Mouse (Mus musculus) MEL (cell line): ENCODE data around the gene Ubp1. TPM values are rescaled to one million over a fixed set of nuclear protein-coding genes. Genes with fewer than 3 reads are reported as not detected.

Source experiments
- DNase-seq: peaks from one replicate; pipeline ENCODE4 v3.0.0; 2011; ENCODE audit warnings: low read depth, low spot score
- H3K27ac ChIP-seq: 2 replicates; pipeline ENCODE4 v1.5.1; 2012; ENCODE audit warnings: low read depth, mild to moderate bottlenecking, control low read depth, low read length, moderate library complexity; ENCODE audit not compliant: control insufficient read depth
- H3K27me3 ChIP-seq, 2 experiments: fragments of 150-350 bp in 1 of 2; sonication (generic) in 1 of 2; 2 replicates each; pipeline ENCODE4 v1.6.1; 2012; ENCODE audit warnings: low read length in 2 of 2, mild to moderate bottlenecking in 2 of 2, improper control_type of control experiment in 1 of 2, moderate library complexity in 1 of 2; ENCODE audit not compliant: insufficient read depth in 2 of 2, control insufficient read depth in 1 of 2
- H3K36me3 ChIP-seq, 2 experiments: 2 replicates each; pipeline ENCODE4 v1.6.1; 2012 to 2014; ENCODE audit warnings: low read length in 2 of 2, improper control_type of control experiment in 1 of 2, inconsistent platforms in 1 of 2, mild to moderate bottlenecking in 1 of 2; ENCODE audit not compliant: insufficient read depth in 2 of 2, control insufficient read depth in 1 of 2
- H3K4me1 ChIP-seq, 2 experiments: fragments of 150-350 bp in 1 of 2; sonication (generic) in 1 of 2; 2 replicates each; pipeline ENCODE4 v1.6.1; 2012; ENCODE audit warnings: low read length in 2 of 2, improper control_type of control experiment in 1 of 2, mild to moderate bottlenecking in 1 of 2; ENCODE audit not compliant: insufficient read depth in 2 of 2, control insufficient read depth in 1 of 2
- H3K4me3 ChIP-seq, 2 experiments: fragments of 150-350 bp in 1 of 2; sonication (generic) in 1 of 2; 2 replicates each; pipeline ENCODE4 v1.5.1; 2012; ENCODE audit warnings: low read depth in 2 of 2, low read length in 2 of 2, mild to moderate bottlenecking in 2 of 2, moderate library complexity in 2 of 2, control low read depth in 1 of 2, improper control_type of control experiment in 1 of 2; ENCODE audit not compliant: control insufficient read depth in 1 of 2, insufficient read depth in 1 of 2
- H3K79me2 ChIP-seq: 2 replicates; pipeline ENCODE4 v1.6.1; 2012; ENCODE audit warnings: mild to moderate bottlenecking, low read length, moderate library complexity; ENCODE audit not compliant: control insufficient read depth, poor library complexity, insufficient read depth
- H3K9ac ChIP-seq: 2 replicates; pipeline ENCODE4 v1.6.1; 2012; ENCODE audit warnings: low read depth, mild to moderate bottlenecking, control low read depth, low read length, moderate library complexity; ENCODE audit not compliant: control insufficient read depth, poor library complexity, severe bottlenecking
- H3K9me3 ChIP-seq: fragments of 150-350 bp; sonication (generic); replicated peaks from 2 replicates; pipeline ENCODE4 v1.6.1; 2012; ENCODE audit warnings: mild to moderate bottlenecking, low read length, improper control_type of control experiment, moderate library complexity; ENCODE audit not compliant: insufficient read depth
- E2F4 ChIP-seq: IDR thresholded peaks from 2 replicates; pipeline ENCODE4 v1.6.1; 2011; ENCODE audit warnings: low read depth, low read length, improper control_type of control experiment, borderline replicate concordance
- ELF1 ChIP-seq: IDR thresholded peaks from 2 replicates; pipeline ENCODE4 v1.6.1; 2014; ENCODE audit warnings: low read depth, mild to moderate bottlenecking, inconsistent platforms, low read length, improper control_type of control experiment, moderate library complexity
- EP300 ChIP-seq, 2 experiments: IDR thresholded peaks; 2 replicates each; pipeline ENCODE4 v1.6.1; 2011; ENCODE audit warnings: improper control_type of control experiment in 2 of 2, low read length in 2 of 2, low read depth in 1 of 2, mild to moderate bottlenecking in 1 of 2
- GABPA ChIP-seq: IDR thresholded peaks from 2 replicates; pipeline ENCODE4 v1.6.1; 2012; ENCODE audit warnings: low read depth, mild to moderate bottlenecking, inconsistent platforms, low read length, improper control_type of control experiment, moderate library complexity
- GATA1 ChIP-seq: IDR thresholded peaks from 2 replicates; pipeline ENCODE4 v1.6.1; 2011; ENCODE audit warnings: low read depth, low read length, improper control_type of control experiment
- HCFC1 ChIP-seq: IDR thresholded peaks from 2 replicates; pipeline ENCODE4 v1.6.1; 2012; ENCODE audit warnings: low read depth, mild to moderate bottlenecking, inconsistent platforms, low read length, improper control_type of control experiment, moderate library complexity
- JUND ChIP-seq: IDR thresholded peaks from 2 replicates; pipeline ENCODE4 v1.6.1; 2011; ENCODE audit warnings: low read depth, mild to moderate bottlenecking, improper control_type of control experiment, low read length
- KAT2A ChIP-seq: conservative IDR thresholded peaks from 2 replicates; pipeline ENCODE4 v1.6.1; 2012; ENCODE audit warnings: low read depth, low read length, improper control_type of control experiment, inconsistent platforms
- MAFK ChIP-seq: IDR thresholded peaks from 2 replicates; pipeline ENCODE4 v1.6.1; 2011; ENCODE audit warnings: low read depth, mild to moderate bottlenecking, low read length, improper control_type of control experiment, borderline replicate concordance
- MAX ChIP-seq: IDR thresholded peaks from 2 replicates; pipeline ENCODE4 v1.6.1; 2011; ENCODE audit warnings: low read length, improper control_type of control experiment
- MEF2A ChIP-seq: IDR thresholded peaks from 2 replicates; pipeline ENCODE4 v1.6.1; 2014; ENCODE audit warnings: low read depth, mild to moderate bottlenecking, inconsistent platforms, low read length, improper control_type of control experiment; ENCODE audit not compliant: poor library complexity, insufficient replicate concordance, severe bottlenecking; ENCODE audit errors: extremely low read depth
- MXI1 ChIP-seq: IDR thresholded peaks from 2 replicates; pipeline ENCODE4 v1.6.1; 2011; ENCODE audit warnings: mild to moderate bottlenecking, low read depth, low read length, improper control_type of control experiment
- NELFE ChIP-seq: IDR thresholded peaks from 2 replicates; pipeline ENCODE4 v1.6.1; 2011; ENCODE audit warnings: low read depth, low read length, improper control_type of control experiment
- POLR2A ChIP-seq, 2 experiments: IDR thresholded peaks; 2 replicates each; pipeline ENCODE4 v1.6.1; 2011 to 2012; ENCODE audit warnings: low read length in 2 of 2, mild to moderate bottlenecking in 2 of 2, control low read depth in 1 of 2, improper control_type of control experiment in 1 of 2, low read depth in 1 of 2, moderate library complexity in 1 of 2; ENCODE audit not compliant: control insufficient read depth in 1 of 2, insufficient read depth in 1 of 2, poor library complexity in 1 of 2
- POLR2AphosphoS2 ChIP-seq: IDR thresholded peaks from 2 replicates; pipeline ENCODE4 v1.6.1; 2011; ENCODE audit warnings: low read length, improper control_type of control experiment
- POLR2AphosphoS5 ChIP-seq: IDR thresholded peaks from 2 replicates; pipeline ENCODE4 v1.6.1; 2012; ENCODE audit warnings: low read depth, borderline replicate concordance, mild to moderate bottlenecking, inconsistent platforms, low read length, moderate library complexity, mixed read lengths
- RAD21 ChIP-seq: IDR thresholded peaks from 2 replicates; pipeline ENCODE4 v1.6.1; 2011; ENCODE audit warnings: mild to moderate bottlenecking, low read depth, low read length, improper control_type of control experiment
- TAL1 ChIP-seq: IDR thresholded peaks from 2 replicates; pipeline ENCODE4 v1.6.1; 2012; ENCODE audit warnings: mild to moderate bottlenecking, inconsistent platforms, low read length, moderate library complexity, mixed read lengths
- TCF12 ChIP-seq: IDR thresholded peaks from 2 replicates; pipeline ENCODE4 v1.6.1; 2014; ENCODE audit warnings: low read depth, mild to moderate bottlenecking, inconsistent platforms, low read length, improper control_type of control experiment, moderate library complexity
- USF1 ChIP-seq: IDR thresholded peaks from 2 replicates; pipeline ENCODE4 v1.6.1; 2014; ENCODE audit warnings: low read depth, mild to moderate bottlenecking, inconsistent platforms, low read length, improper control_type of control experiment, moderate library complexity
- ZKSCAN1 ChIP-seq: IDR thresholded peaks from 2 replicates; pipeline ENCODE4 v1.6.1; 2012; ENCODE audit warnings: low read depth, mild to moderate bottlenecking, inconsistent platforms, low read length, improper control_type of control experiment, moderate library complexity
- ZMIZ1 ChIP-seq: IDR thresholded peaks from 2 replicates; pipeline ENCODE4 v1.6.1; 2012; ENCODE audit warnings: low read depth, mild to moderate bottlenecking, inconsistent platforms, low read length, improper control_type of control experiment, moderate library complexity
- polyA plus RNA-seq, 2 experiments: library from polyadenylated mRNA; stranded (reverse) in 1 of 2; unstranded in 1 of 2; fragments of >175 nt in 1 of 2; fragments of >200 nt in 1 of 2; gene quantifications; 2 replicates each; pipeline versions ENCODE4 v1.2.1 to v1.2.4; 2012; ENCODE audit warnings: low replicate concordance in 2 of 2, low read depth in 1 of 2; ENCODE audit not compliant: insufficient read length in 2 of 2, insufficient read depth in 1 of 2, missing spikeins in 1 of 2
- total RNA-seq: library from RNA; depleted of rRNA; stranded (reverse); fragments of 300-350 nt; gene quantifications from 2 replicates; pipeline ENCODE4 v1.2.3, GENCODE M21; 2012

Ubp1 gene
- total and polyA plus RNA-seq, 3 experiments: 46.4 to 95.5 (median 60.8) TPM

DNA sequence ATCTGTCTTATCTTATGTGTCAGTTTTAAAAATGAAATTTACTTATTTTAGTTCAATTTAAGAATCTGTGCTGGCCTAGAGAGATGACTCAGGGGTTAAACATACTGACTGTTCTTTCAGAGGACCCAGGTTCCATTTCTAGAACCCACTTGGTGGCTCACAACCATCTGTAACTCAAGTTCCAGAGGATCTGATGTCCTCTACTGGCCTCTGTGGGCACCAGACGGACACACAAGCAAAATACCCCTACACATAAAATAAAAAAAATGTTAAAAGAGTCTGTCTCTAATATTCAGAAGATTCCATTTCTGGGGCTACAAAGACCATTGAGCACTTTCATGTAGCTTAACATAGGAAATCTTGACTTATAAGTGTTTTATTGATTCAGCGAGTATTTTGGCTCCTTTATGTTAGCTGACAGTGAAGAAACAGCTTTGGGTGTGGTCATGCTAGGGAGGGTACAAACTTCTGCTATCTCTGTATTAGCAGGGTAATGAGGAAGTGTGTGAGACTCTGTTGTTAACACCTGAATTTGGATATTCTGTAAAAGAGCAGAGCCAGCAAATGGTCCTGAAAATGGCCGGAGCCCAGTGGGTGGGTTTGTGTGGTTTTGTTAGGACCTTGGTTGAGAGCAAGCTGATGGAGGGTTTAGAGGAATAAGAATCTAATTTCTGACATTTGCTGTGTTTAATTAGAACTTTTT is 10.5 kb downstream of the Ubp1 start (continued):
- peak; percentile 73 for TF ChIP-seq GATA1
- TF ChIP-seq RAD21: no peak
- no peak for TF ChIP-seq MAX
- no peak for TF ChIP-seq HCFC1
- TF ChIP-seq E2F4: no peak
- no peak for TF ChIP-seq POLR2AphosphoS5
- no peak for TF ChIP-seq MXI1
- 0 out of 2 replicates have a peak, but pooled peaks have one; percentile 45 for TF ChIP-seq TCF12
- no peak for TF ChIP-seq GABPA
- no peak for TF ChIP-seq POLR2AphosphoS2
- no peak for TF ChIP-seq USF1
- TF ChIP-seq JUND: no peak
- TF ChIP-seq NELFE: no peak

- Histone ChIP-seq H3K4me3 (no peak overlapping the region), H3K9me3 (no peaks in the 10 kb centered on the region), H3K27ac (no peak overlapping the region), H3K9ac (no peak overlapping the region), H3K27me3 (no peaks in the 10 kb centered on the region), H3K4me1 (peaks cover 16 to 24% of the 10 kb centered on the region in 2 experiments), H3K79me2 (peaks cover 62% of the 10 kb centered on the region), H3K36me3 (peaks cover 17 to 28% of the 10 kb centered on the region in 2 experiments)
- DNase-seq: no peak
- TF ChIP-seq GABPA: no peak
- no peak for TF ChIP-seq TAL1
- no peak for TF ChIP-seq ZMIZ1
- no peak for TF ChIP-seq EP300 (IDR thresholded peaks at IDR 0.05; ENCODE audit: low read depth in 1 of 2, low read length in 2 of 2)
- no peak for TF ChIP-seq KAT2A
- TF ChIP-seq ELF1: no peak
- TF ChIP-seq MEF2A: no peak
- no peak for TF ChIP-seq ZKSCAN1
- TF ChIP-seq MAFK: no peak
- no peak for TF ChIP-seq POLR2A (IDR thresholded peaks at IDR 0.05; ENCODE audit: control insufficient read depth in 1 of 2, insufficient read depth in 1 of 2, low read depth in 1 of 2, low read length in 2 of 2, poor library complexity in 1 of 2)
Observed at GRCm38 (mm10) chr9:113943372-113943771, 12.6 kb downstream of the Ubp1 start.
